Mouse (Mus musculus) hindlimb bud, embryonic 11.5 days (tissue): ENCODE data around the gene Ap2b1.

ENCODE experiments used
- DNase-seq: peaks from one replicate; pipeline ENCODE4 v3.0.0-alpha.2; 2012; ENCODE audit warnings: low read depth, low spot score; ENCODE audit errors: extremely low spot score

The Ap2b1 gene

GRCm38 (mm10) chr11:83441235-83441634 is 142.4 kb downstream of the Ap2b1 start:
- DNase-seq = no peak

- DNase-seq = peak; percentile 70
These were observed 143.9 kb downstream of the Ap2b1 start for GRCm38 (mm10) chr11:83442596-83443267.

GRCm38 (mm10) chr11:83443824-83444223 is 145.0 kb downstream of the Ap2b1 start:
- no peak for DNase-seq

GRCm38 (mm10) chr11:83445001-83445400 is 146.2 kb downstream of the Ap2b1 start:
- DNase-seq = no peak

- no peak for DNase-seq
These were observed 148.8 kb downstream of the Ap2b1 start for GRCm38 (mm10) chr11:83447612-83448011.

- DNase-seq = no peak
These were observed 149.4 kb downstream of the Ap2b1 start for GRCm38 (mm10) chr11:83448021-83448926.

- DNase-seq = no peak
These were observed 150.1 kb downstream of the Ap2b1 start for GRCm38 (mm10) chr11:83448927-83449236.

GRCm38 (mm10) chr11:83449298-83449697 is 150.5 kb downstream of the Ap2b1 start:
- DNase-seq = no peak

GRCm38 (mm10) chr11:83450550-83450949 is 151.7 kb downstream of the Ap2b1 start:
- DNase-seq = no peak

- DNase-seq = no peak
These were observed 152.5 kb downstream of the Ap2b1 start for GRCm38 (mm10) chr11:83451281-83451680.

- DNase-seq = no peak
These were observed 155.7 kb downstream of the Ap2b1 start for GRCm38 (mm10) chr11:83454548-83454947.
